Mouse (Mus musculus) midbrain, embryonic 10.5 days (tissue): ENCODE measurements around the gene Sympk. TPM values are rescaled to one million over a fixed set of nuclear protein-coding genes. Genes with fewer than 3 reads are reported as not detected.
A peak's percentile ranks its signal among the peaks of the same experiment; 100 is the strongest.

Source experiments
- DNase-seq: peaks from one replicate; pipeline ENCODE4 v3.0.0-alpha.2; 2017; ENCODE audit warnings: low spot score
- H3K27ac ChIP-seq: fragments of 300-500 bp; sonication (generic); replicated peaks from 2 replicates; pipeline ENCODE4 v1.5.1; 2016; ENCODE audit warnings: mild to moderate bottlenecking
- H3K27me3 ChIP-seq: fragments of 300-500 bp; sonication (generic); 2 replicates; pipeline ENCODE4 v1.6.1; 2016; ENCODE audit warnings: low read depth, mild to moderate bottlenecking; ENCODE audit not compliant: poor library complexity, severe bottlenecking
- H3K36me3 ChIP-seq: fragments of 300-500 bp; sonication (generic); 2 replicates; pipeline ENCODE4 v1.6.1; 2016; ENCODE audit warnings: mild to moderate bottlenecking, moderate library complexity
- H3K4me1 ChIP-seq: fragments of 300-500 bp; sonication (generic); 2 replicates; pipeline ENCODE4 v1.6.1; 2016
- H3K4me3 ChIP-seq: fragments of 300-500 bp; sonication (generic); 2 replicates; pipeline ENCODE4 v1.5.1; 2016; ENCODE audit warnings: mild to moderate bottlenecking, moderate library complexity
- H3K9me3 ChIP-seq: fragments of 300-500 bp; sonication (generic); replicated peaks from 2 replicates; pipeline ENCODE4 v1.6.1; 2016; ENCODE audit warnings: mild to moderate bottlenecking
- WGBS: fragments of 180-500 bp; shearing (Covaris S2); methylation state at CpG from one replicate; pipeline ENCODE4 v1.1.7; 2016; 5-methylcytosine and 5-hydroxymethylcytosine counted together
- polyA plus RNA-seq: library from polyadenylated mRNA; unstranded; fragments of >200 nt; fragmentation: Nextera tagmentation; extraction: Ambion mirVana; gene quantifications from 2 replicates; pipeline ENCODE4 v1.2.1, GENCODE M21; 2016

The Sympk gene
- polyA plus RNA-seq, 1 experiment from 2014 or later: 45.7 TPM

- Histone ChIP-seq H3K27me3 (0 out of 2 replicates have a peak, but pooled peaks cover 11% of the 10 kb centered on the region), H3K9me3 (no peaks in the 10 kb centered on the region), H3K27ac (no peak overlapping the region), H3K4me1 (peaks cover 20% of the 10 kb centered on the region), H3K4me3 (no peak overlapping the region), H3K36me3 (peaks cover 2% of the 10 kb centered on the region; the same call in 1 of the 2 replicates)
- WGBS: 56% methylated on average over 2 of the region's 2 CpGs
- DNase-seq: no peak
These were observed 11.3 kb upstream of the Sympk start for GRCm38 (mm10) chr7:19012882-19013281.

- Histone ChIP-seq H3K27me3 (0 out of 2 replicates have a peak, but pooled peaks cover 11% of the 10 kb centered on the region), H3K36me3 (no peaks in the 10 kb centered on the region), H3K4me1 (peaks cover 20% of the 10 kb centered on the region), H3K4me3 (no peak overlapping the region), H3K27ac (no peak overlapping the region), H3K9me3 (no peaks in the 10 kb centered on the region)
- no peak for DNase-seq
- WGBS: 67% methylated on average over 15 of the region's 15 CpGs
These were observed 9.7 kb upstream of the Sympk start for GRCm38 (mm10) chr7:19014452-19014851.

- Histone ChIP-seq H3K9me3 (no peaks in the 10 kb centered on the region), H3K27ac (no peak overlapping the region), H3K4me3 (no peak overlapping the region), H3K27me3 (peaks cover 22% of the 10 kb centered on the region), H3K36me3 (no peaks in the 10 kb centered on the region), H3K4me1 (peaks cover 20% of the 10 kb centered on the region)
- DNase-seq: no peak
- 88% methylated on average over 4 of the region's 4 CpGs for WGBS
These were observed 8.1 kb upstream of the Sympk start for GRCm38 (mm10) chr7:19016042-19016441.

- peaks cover 37% of the 10 kb centered on the region for H3K27me3 ChIP-seq
- peaks cover 4% of the 10 kb centered on the region for H3K4me1 ChIP-seq
- no peaks in the 10 kb centered on the region for H3K36me3 ChIP-seq
- no peak overlapping the region for H3K27ac ChIP-seq
- H3K4me3 ChIP-seq: no peak overlapping the region
- no peak for DNase-seq
- no peaks in the 10 kb centered on the region for H3K9me3 ChIP-seq
- WGBS: 89% methylated on average over 7 of the region's 7 CpGs
These were observed 6.3 kb upstream of the Sympk start for GRCm38 (mm10) chr7:19017909-19018308.

- Histone ChIP-seq H3K27ac (no peak overlapping the region), H3K36me3 (no peaks in the 10 kb centered on the region), H3K9me3 (no peaks in the 10 kb centered on the region), H3K4me3 (no peak overlapping the region), H3K4me1 (peaks cover 22% of the 10 kb centered on the region), H3K27me3 (peaks cover 40% of the 10 kb centered on the region)
- no peak for DNase-seq
- 23% methylated on average over 8 of the region's 8 CpGs for WGBS
These were observed 3.1 kb upstream of the Sympk start for GRCm38 (mm10) chr7:19021048-19021447.

GRCm38 (mm10) chr7:19022189-19022958 is 1.8 kb upstream of the Sympk start:
- H3K27ac ChIP-seq: no peak overlapping the region
- no peak overlapping the region for H3K4me3 ChIP-seq
- H3K4me1 ChIP-seq: peaks cover 27% of the 10 kb centered on the region
- WGBS: 67% methylated on average over 18 of the region's 18 CpGs
- H3K36me3 ChIP-seq: no peaks in the 10 kb centered on the region
- no peak for DNase-seq
- peaks cover 40% of the 10 kb centered on the region for H3K27me3 ChIP-seq
- H3K9me3 ChIP-seq: no peaks in the 10 kb centered on the region

GRCm38 (mm10) chr7:19023357-19023814 is 791 bp upstream of the Sympk start, which contains the start of gene Foxa3:
TSS of gene Foxa3 (minus strand) at chr7:19023538.
- Histone ChIP-seq H3K4me3 (peak within 1 kb of the TSS; percentile 78), H3K4me1 (peaks cover 27% of the 10 kb centered on the region), H3K36me3 (peaks cover 4% of the 10 kb centered on the region; the same call in 1 of the 2 replicates), H3K27ac (peak within 1 kb of the TSS; percentile 92), H3K27me3 (peaks cover 40% of the 10 kb centered on the region), H3K9me3 (no peaks in the 10 kb centered on the region)
- no peak for DNase-seq
- WGBS: 5% methylated on average over 30 of the region's 30 CpGs

GRCm38 (mm10) chr7:19024581-19025255 is 541 bp downstream of the Sympk start:
- WGBS: 2% methylated on average over 36 of the region's 36 CpGs
- no peak for DNase-seq
- H3K27me3 ChIP-seq: peaks cover 40% of the 10 kb centered on the region

GRCm38 (mm10) chr7:19028067-19028466 is 3.9 kb downstream of the Sympk start:
- Histone ChIP-seq H3K27me3 (peaks cover 9% of the 10 kb centered on the region), H3K4me1 (peaks cover 35% of the 10 kb centered on the region), H3K27ac (no peak overlapping the region), H3K4me3 (no peak overlapping the region), H3K9me3 (no peaks in the 10 kb centered on the region), H3K36me3 (peaks cover 50% of the 10 kb centered on the region)
- DNase-seq: no peak

More at GRCm38 (mm10) chr7:19024581-19025255, 541 bp downstream of the Sympk start:
- Histone ChIP-seq H3K27ac (peak overlapping the region; percentile 92), H3K36me3 (peaks cover 18% of the 10 kb centered on the region), H3K4me3 (peak overlapping the region; percentile 78), H3K4me1 (peaks cover 27% of the 10 kb centered on the region), H3K9me3 (no peaks in the 10 kb centered on the region)

- Histone ChIP-seq H3K27ac (no peak overlapping the region), H3K36me3 (peaks cover 62% of the 10 kb centered on the region), H3K4me1 (peaks cover 27% of the 10 kb centered on the region), H3K27me3 (no peaks in the 10 kb centered on the region), H3K4me3 (no peak overlapping the region), H3K9me3 (no peaks in the 10 kb centered on the region)
- WGBS: 63% methylated on average over 6 of the region's 6 CpGs
- DNase-seq: peak; percentile 57
These were observed 5.0 kb downstream of the Sympk start for GRCm38 (mm10) chr7:19029084-19029653.

GRCm38 (mm10) chr7:19031641-19032040 is 7.5 kb downstream of the Sympk start:
- Histone ChIP-seq H3K36me3 (peaks cover 86% of the 10 kb centered on the region), H3K27me3 (no peaks in the 10 kb centered on the region), H3K27ac (no peak overlapping the region), H3K9me3 (no peaks in the 10 kb centered on the region), H3K4me1 (peaks cover 8% of the 10 kb centered on the region), H3K4me3 (no peak overlapping the region)
- DNase-seq: peak; percentile 45
- 44% methylated on average over 4 of the region's 4 CpGs for WGBS

- Histone ChIP-seq H3K9me3 (no peaks in the 10 kb centered on the region), H3K27me3 (no peaks in the 10 kb centered on the region), H3K4me1 (no peaks in the 10 kb centered on the region), H3K27ac (no peak overlapping the region), H3K36me3 (peaks cover 99% of the 10 kb centered on the region), H3K4me3 (no peak overlapping the region)
- WGBS: 99% methylated on average over 6 of the region's 6 CpGs
- no peak for DNase-seq
These were observed 20.4 kb downstream of the Sympk start for GRCm38 (mm10) chr7:19044616-19045015.
